Mouse (Mus musculus) embryonic stem cell, embryonic (primary cell): ENCODE results near the gene Foxj3.

ENCODE experiments used
- CTCF ChIA-PET, 4 experiments: fragments of 300-600 bp in 2 of 4; fragments of 350-600 bp in 2 of 4; sonication (Branson Sonifier 250); formaldehyde crosslinking; loops; one replicate each; lab custom pipeline; 2022; ENCODE audit warnings: inconsistent platforms in 2 of 4; lab: Charles Lee
- POLR2A ChIA-PET, 4 experiments: fragments of 300-600 bp in 2 of 4; fragments of 350-600 bp in 2 of 4; sonication (Branson Sonifier 250); formaldehyde crosslinking; loops; one replicate each; lab custom pipeline; 2022; ENCODE audit warnings: antibody characterized with exemption in 4 of 4, inconsistent platforms in 1 of 4; lab: Charles Lee

Foxj3 gene

DNA sequence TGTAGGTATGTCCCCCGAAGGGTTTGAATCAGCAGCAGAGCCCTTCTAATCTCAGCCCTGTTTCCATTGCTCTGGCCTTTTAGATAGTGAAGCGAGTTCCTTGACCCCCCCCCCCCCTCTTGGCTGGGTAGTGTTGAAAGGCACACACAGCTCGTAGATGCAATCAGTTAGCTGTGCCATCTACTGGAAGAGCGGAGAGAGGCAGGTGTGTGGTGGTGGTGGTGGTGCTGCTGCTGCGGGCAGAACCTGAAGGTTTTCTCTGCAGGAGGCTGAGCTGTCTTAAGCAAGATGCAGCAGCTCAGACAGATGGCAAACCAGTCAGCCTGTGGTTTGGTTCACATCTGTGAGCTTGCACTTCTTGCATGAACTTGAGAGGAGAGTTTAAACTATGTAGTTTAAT, 135.9 kb downstream of the Foxj3 start:
- POLR2A ChIA-PET, result interaction anchor here in 2 of 4 experiments (0.6 to 0.7 kb wide), 2 partner anchors 40 to 259 kb away, joined by 3 read pairs; no protein-coding TSS in a partner anchor
- CTCF ChIA-PET, result interaction anchor here in 3 of 4 experiments (0.6 to 0.8 kb wide), 8 partner anchors 11 to 439 kb away, joined by 3 to 13 read pairs (median 3); no protein-coding TSS in a partner anchor
